Mouse (Mus musculus) kidney, postnatal 0 days (tissue): ENCODE measurements around the gene Slc4a1ap. TPM values are rescaled to one million over a fixed set of nuclear protein-coding genes. Genes with fewer than 3 reads are reported as not detected.

Experiments
- ATAC-seq: fragments of 200-750 bp; cut with Nextera tagmentation; replicated peaks from 2 replicates; pipeline ENCODE4 v1.8.0; 2017; ENCODE audit warnings: low read depth, moderate number of reproducible peaks, moderate TSS enrichment, moderate library complexity; ENCODE audit not compliant: low FRiP score
- DNase-seq: peaks from one replicate; pipeline ENCODE4 v3.0.0-alpha.2; 2016; ENCODE audit warnings: low spot score
- H3K27ac ChIP-seq: fragments of 300-500 bp; sonication (generic); 2 replicates; pipeline ENCODE4 v1.5.1; 2014; ENCODE audit warnings: mild to moderate bottlenecking
- H3K27me3 ChIP-seq: fragments of 300-500 bp; sonication (generic); 2 replicates; pipeline ENCODE4 v1.6.1; 2014; ENCODE audit warnings: low read length, mixed read lengths; ENCODE audit not compliant: insufficient read depth
- H3K36me3 ChIP-seq: fragments of 300-500 bp; sonication (generic); 2 replicates; pipeline ENCODE4 v1.6.1; 2014; ENCODE audit warnings: low read length, mixed read lengths; ENCODE audit not compliant: insufficient read depth
- H3K4me1 ChIP-seq: fragments of 300-500 bp; sonication (generic); replicated peaks from 2 replicates; pipeline ENCODE4 v1.6.1; 2014; ENCODE audit warnings: antibody characterized with exemption, low read length, mixed read lengths; ENCODE audit not compliant: insufficient read depth
- H3K4me2 ChIP-seq: fragments of 300-500 bp; sonication (generic); 2 replicates; pipeline ENCODE4 v1.6.1; 2014; ENCODE audit warnings: mild to moderate bottlenecking, low read length, moderate library complexity, mixed read lengths
- H3K4me3 ChIP-seq: fragments of 300-500 bp; sonication (generic); replicated peaks from 2 replicates; pipeline ENCODE4 v1.5.1; 2014; ENCODE audit warnings: low read depth, low read length
- H3K9ac ChIP-seq: fragments of 300-500 bp; sonication (generic); 2 replicates; pipeline ENCODE4 v1.6.1; 2014; ENCODE audit warnings: low read depth, low read length
- H3K9me3 ChIP-seq: fragments of 300-500 bp; sonication (generic); replicated peaks from 2 replicates; pipeline ENCODE4 v1.6.1; 2016; ENCODE audit warnings: low read length, inconsistent platforms, mixed read lengths
- CTCF ChIP-seq: IDR thresholded peaks from 2 replicates; pipeline ENCODE4 v1.5.1; 2016; ENCODE audit warnings: antibody characterized with exemption, low read depth, mild to moderate bottlenecking, moderate library complexity
- WGBS: fragments of 180-500 bp; shearing (Covaris S2); extraction: QIAGEN DNeasy Blood & Tissue Kit; methylation state at CpG from one replicate; pipeline ENCODE4 v1.1.7; 2014; 5-methylcytosine and 5-hydroxymethylcytosine counted together
- polyA plus RNA-seq: library from polyadenylated mRNA; unstranded; fragments of >200 nt; fragmentation: Nextera tagmentation; extraction: Ambion mirVana; gene quantifications from 2 replicates; pipeline ENCODE4 v1.2.1, GENCODE M21; 2015

Slc4a1ap gene
- polyA plus RNA-seq, 1 experiment from 2014 or later, result 18.6 TPM

- H3K9me3 ChIP-seq, result no peaks in the 10 kb centered on the region
- no peak overlapping the region for H3K4me2 ChIP-seq
- H3K27me3 ChIP-seq, result no peaks in the 10 kb centered on the region
- DNase-seq (no peak), ATAC-seq (no peak)
- H3K4me1 ChIP-seq, result peaks cover 17% of the 10 kb centered on the region; the same call in 1 of the 2 replicates
- no peak overlapping the region for H3K4me3 ChIP-seq
- no peak overlapping the region for H3K27ac ChIP-seq
- TF ChIP-seq CTCF, result no peak
- H3K36me3 ChIP-seq, result no peaks in the 10 kb centered on the region
- no peak overlapping the region for H3K9ac ChIP-seq
- 92% methylated on average over 3 of the region's 3 CpGs for WGBS
Observed at GRCm38 (mm10) chr5:31573722-31574121, 46.9 kb downstream of the Slc4a1ap start.

- H3K27me3 ChIP-seq, result no peaks in the 10 kb centered on the region
- H3K9ac ChIP-seq, result no peak overlapping the region
- ATAC-seq (peak; percentile 95), DNase-seq (peak; percentile 52)
- peak overlapping the region; percentile 72 for H3K27ac ChIP-seq
- no peak for TF ChIP-seq CTCF
- H3K36me3 ChIP-seq, result no peaks in the 10 kb centered on the region
- WGBS, result 53% methylated on average over 6 of the region's 7 CpGs
- no peak overlapping the region for H3K4me2 ChIP-seq
- peaks cover 7% of the 10 kb centered on the region; the same call in 1 of the 2 replicates for H3K4me1 ChIP-seq
- H3K4me3 ChIP-seq, result no peak overlapping the region
- H3K9me3 ChIP-seq, result no peaks in the 10 kb centered on the region
Observed at GRCm38 (mm10) chr5:31576539-31576975, 49.8 kb downstream of the Slc4a1ap start.

GRCm38 (mm10) chr5:31581263-31581662 lies 54.5 kb downstream of the Slc4a1ap start:
- DNase-seq, result no peak
- Histone ChIP-seq H3K4me3 (no peak overlapping the region), H3K27me3 (no peaks in the 10 kb centered on the region), H3K9ac (no peak overlapping the region), H3K9me3 (no peaks in the 10 kb centered on the region), H3K4me2 (no peak overlapping the region), H3K27ac (peak overlapping the region; percentile 19; the same call in 1 of the 2 replicates), H3K36me3 (no peaks in the 10 kb centered on the region), H3K4me1 (peaks cover 15% of the 10 kb centered on the region; the same call in 1 of the 2 replicates)
- TF ChIP-seq CTCF, result no peak
- no peak for ATAC-seq
- WGBS, result 58% methylated on average over 6 of the region's 6 CpGs

- peak overlapping the region; percentile 93 for H3K27ac ChIP-seq
- H3K36me3 ChIP-seq, result no peaks in the 10 kb centered on the region
- H3K9me3 ChIP-seq, result no peaks in the 10 kb centered on the region
- 55% methylated on average over 3 of the region's 3 CpGs for WGBS
- no peak overlapping the region for H3K4me2 ChIP-seq
- H3K27me3 ChIP-seq, result no peaks in the 10 kb centered on the region
- no peak for DNase-seq
- TF ChIP-seq CTCF, result no peak
- H3K4me3 ChIP-seq, result no peak overlapping the region
- no peak overlapping the region for H3K9ac ChIP-seq
- ATAC-seq, result no peak
- peaks cover 18% of the 10 kb centered on the region for H3K4me1 ChIP-seq
Observed at GRCm38 (mm10) chr5:31581932-31582331, 55.1 kb downstream of the Slc4a1ap start.

GRCm38 (mm10) chr5:31583261-31583660 lies 56.5 kb downstream of the Slc4a1ap start:
- peak overlapping the region; percentile 93 for H3K27ac ChIP-seq
- H3K4me2 ChIP-seq, result no peak overlapping the region
- no peak overlapping the region for H3K9ac ChIP-seq
- DNase-seq (peak; percentile 95), ATAC-seq (peak; percentile 89)
- no peak overlapping the region for H3K4me3 ChIP-seq
- H3K4me1 ChIP-seq, result peaks cover 13% of the 10 kb centered on the region
- H3K9me3 ChIP-seq, result no peaks in the 10 kb centered on the region
- no peak for TF ChIP-seq CTCF
- H3K27me3 ChIP-seq, result no peaks in the 10 kb centered on the region
- 17% methylated on average over 2 of the region's 2 CpGs for WGBS
- no peaks in the 10 kb centered on the region for H3K36me3 ChIP-seq

- peaks cover 13% of the 10 kb centered on the region for H3K4me1 ChIP-seq
- H3K36me3 ChIP-seq, result no peaks in the 10 kb centered on the region
- no peak for TF ChIP-seq CTCF
- H3K27ac ChIP-seq, result peak overlapping the region; percentile 92; the same call in 1 of the 2 replicates
- ATAC-seq (peak; percentile 29), DNase-seq (peak; percentile 38)
- no peaks in the 10 kb centered on the region for H3K9me3 ChIP-seq
- H3K4me2 ChIP-seq, result no peak overlapping the region
- no peak overlapping the region for H3K4me3 ChIP-seq
- H3K27me3 ChIP-seq, result no peaks in the 10 kb centered on the region
- WGBS, result 62% methylated on average over 4 of the region's 4 CpGs
- H3K9ac ChIP-seq, result no peak overlapping the region
Observed at GRCm38 (mm10) chr5:31585526-31585925, 58.7 kb downstream of the Slc4a1ap start.

- 72% methylated on average over 2 of the region's 2 CpGs for WGBS
- ATAC-seq (no peak), DNase-seq (no peak)
- H3K36me3 ChIP-seq, result no peaks in the 10 kb centered on the region
- H3K27ac ChIP-seq, result 0 out of 2 replicates have a peak overlapping the region, but pooled peaks have one; percentile 36
- no peaks in the 10 kb centered on the region for H3K27me3 ChIP-seq
- no peak for TF ChIP-seq CTCF
- H3K9ac ChIP-seq, result no peak overlapping the region
- no peak overlapping the region for H3K4me2 ChIP-seq
- no peaks in the 10 kb centered on the region for H3K9me3 ChIP-seq
- peaks cover 6% of the 10 kb centered on the region; the same call in 1 of the 2 replicates for H3K4me1 ChIP-seq
- H3K4me3 ChIP-seq, result no peak overlapping the region
Observed at GRCm38 (mm10) chr5:31588016-31588415, 61.2 kb downstream of the Slc4a1ap start.
